Mouse (Mus musculus): ENCODE measurements at regions not wholly inside any gene's neighbourhood (a gene's known extent, or its start where the extent isn't known, plus 50 kb on each side); places are given as distances from the start of the nearest gene placed in this dataset.
A peak's percentile ranks its signal among the peaks of the same experiment; 100 is the strongest.

- DNase-seq (ENCODE audit: low read depth) = no peak
Observed at GRCm38 (mm10) chr10:44826271-44826670, 240.7 kb upstream of the Prep start.

GRCm38 (mm10) chr10:44821666-44822065, 245.3 kb upstream of the Prep start:
- peak; percentile 88 for DNase-seq (ENCODE audit: low read depth)

- DNase-seq (ENCODE audit: low read depth) = peak; percentile 46
Observed at GRCm38 (mm10) chr10:44820379-44820778, 246.6 kb upstream of the Prep start.

- peak; percentile 62 for DNase-seq (ENCODE audit: low read depth)
Observed at GRCm38 (mm10) chr10:44819361-44819760, 247.6 kb upstream of the Prep start.

- DNase-seq (ENCODE audit: low read depth) = peak; percentile 17
Observed at GRCm38 (mm10) chr10:44818615-44819014, 248.4 kb upstream of the Prep start.

- DNase-seq (ENCODE audit: low read depth) = no peak
Observed at GRCm38 (mm10) chr10:44796205-44796604, 267.9 kb upstream of the Prdm1 start.

- DNase-seq (ENCODE audit: low read depth) = no peak
Observed at GRCm38 (mm10) chr10:44785386-44785785, 257.1 kb upstream of the Prdm1 start.

- DNase-seq (ENCODE audit: low read depth) = no peak
Observed at GRCm38 (mm10) chr10:44780381-44780958, 252.2 kb upstream of the Prdm1 start.

- no peak for DNase-seq (ENCODE audit: low read depth)
Observed at GRCm38 (mm10) chr10:44779568-44780207, 251.4 kb upstream of the Prdm1 start.

GRCm38 (mm10) chr10:44777214-44777613, 248.9 kb upstream of the Prdm1 start:
- DNase-seq (ENCODE audit: low read depth) = no peak

GRCm38 (mm10) chr10:44776175-44776574, 247.9 kb upstream of the Prdm1 start:
- DNase-seq (ENCODE audit: low read depth) = no peak

GRCm38 (mm10) chr10:44765527-44765926, 237.2 kb upstream of the Prdm1 start:
- DNase-seq (ENCODE audit: low read depth) = no peak

- DNase-seq (ENCODE audit: low read depth) = no peak
Observed at GRCm38 (mm10) chr10:44763102-44763501, 234.8 kb upstream of the Prdm1 start.

- DNase-seq (ENCODE audit: low read depth) = no peak
Observed at GRCm38 (mm10) chr10:44762068-44762467, 233.8 kb upstream of the Prdm1 start.

- DNase-seq (ENCODE audit: low read depth) = peak; percentile 50
Observed at GRCm38 (mm10) chr10:44761324-44761723, 233.0 kb upstream of the Prdm1 start.

- DNase-seq (ENCODE audit: low read depth) = no peak
Observed at GRCm38 (mm10) chr10:44755355-44755957, 227.2 kb upstream of the Prdm1 start.

- DNase-seq (ENCODE audit: low read depth) = no peak
Observed at GRCm38 (mm10) chr10:44754930-44755329, 226.6 kb upstream of the Prdm1 start.

- no peak for DNase-seq (ENCODE audit: low read depth)
Observed at GRCm38 (mm10) chr10:44752719-44753390, 224.6 kb upstream of the Prdm1 start.

GRCm38 (mm10) chr10:44751061-44751460, 222.8 kb upstream of the Prdm1 start:
- DNase-seq (ENCODE audit: low read depth) = no peak

- no peak for DNase-seq (ENCODE audit: low read depth)
Observed at GRCm38 (mm10) chr10:44749206-44749605, 220.9 kb upstream of the Prdm1 start.

GRCm38 (mm10) chr10:44747419-44747818, 219.1 kb upstream of the Prdm1 start:
- DNase-seq (ENCODE audit: low read depth) = no peak

GRCm38 (mm10) chr10:44744221-44744620, 215.9 kb upstream of the Prdm1 start:
- DNase-seq (ENCODE audit: low read depth) = no peak

- DNase-seq (ENCODE audit: low read depth) = no peak
Observed at GRCm38 (mm10) chr10:44733641-44734040, 205.3 kb upstream of the Prdm1 start.
